Mouse (Mus musculus) limb, embryonic 15.5 days (tissue): ENCODE results near the gene Mapre3. TPM values are rescaled to one million over a fixed set of nuclear protein-coding genes. Genes with fewer than 3 reads are reported as not detected.
"Not testable (repeated sequence)": the region's sequence is repeated elsewhere in the genome, so short reads cannot be mapped to it uniquely, and the experiment has no call there.

Source experiments
- ATAC-seq: fragments of 200-750 bp; cut with Nextera tagmentation; 2 replicates; pipeline ENCODE4 v1.8.0; 2017; ENCODE audit warnings: low read depth, moderate TSS enrichment; ENCODE audit not compliant: insufficient number of reproducible peaks, low FRiP score, low TSS enrichment
- H3K27ac ChIP-seq: fragments of 300-500 bp; sonication (generic); 2 replicates; pipeline ENCODE4 v1.5.1; 2015; ENCODE audit warnings: moderate library complexity, mild to moderate bottlenecking, inconsistent platforms
- H3K27me3 ChIP-seq: fragments of 300-500 bp; sonication (generic); 2 replicates; pipeline ENCODE4 v1.6.1; 2015; ENCODE audit warnings: inconsistent platforms
- H3K36me3 ChIP-seq: fragments of 300-500 bp; sonication (generic); 2 replicates; pipeline ENCODE4 v1.6.1; 2015; ENCODE audit warnings: inconsistent platforms
- H3K4me1 ChIP-seq: fragments of 300-500 bp; sonication (generic); 2 replicates; pipeline ENCODE4 v1.6.1; 2015; ENCODE audit warnings: inconsistent platforms
- H3K4me2 ChIP-seq: fragments of 300-500 bp; sonication (generic); 2 replicates; pipeline ENCODE4 v1.6.1; 2015; ENCODE audit warnings: mild to moderate bottlenecking, inconsistent platforms
- H3K4me3 ChIP-seq: fragments of 300-500 bp; sonication (generic); 2 replicates; pipeline ENCODE4 v1.5.1; 2015; ENCODE audit warnings: mild to moderate bottlenecking, inconsistent platforms
- H3K9ac ChIP-seq: fragments of 300-500 bp; sonication (generic); 2 replicates; pipeline ENCODE4 v1.6.1; 2015; ENCODE audit warnings: inconsistent platforms
- H3K9me3 ChIP-seq: fragments of 300-500 bp; sonication (generic); 2 replicates; pipeline ENCODE4 v1.6.1; 2016; ENCODE audit warnings: inconsistent platforms
- WGBS: fragments of 180-500 bp; shearing (Covaris S2); methylation state at CpG from one replicate; pipeline ENCODE4 v1.1.7; 2015; 5-methylcytosine and 5-hydroxymethylcytosine counted together
- polyA plus RNA-seq: library from polyadenylated mRNA; unstranded; fragments of >200 nt; fragmentation: Nextera tagmentation; extraction: Ambion mirVana; gene quantifications from 2 replicates; pipeline ENCODE4 v1.2.1, GENCODE M21; 2015

Mapre3 gene
- polyA plus RNA-seq, 1 experiment from 2014 or later, result 30.6 TPM

DNA sequence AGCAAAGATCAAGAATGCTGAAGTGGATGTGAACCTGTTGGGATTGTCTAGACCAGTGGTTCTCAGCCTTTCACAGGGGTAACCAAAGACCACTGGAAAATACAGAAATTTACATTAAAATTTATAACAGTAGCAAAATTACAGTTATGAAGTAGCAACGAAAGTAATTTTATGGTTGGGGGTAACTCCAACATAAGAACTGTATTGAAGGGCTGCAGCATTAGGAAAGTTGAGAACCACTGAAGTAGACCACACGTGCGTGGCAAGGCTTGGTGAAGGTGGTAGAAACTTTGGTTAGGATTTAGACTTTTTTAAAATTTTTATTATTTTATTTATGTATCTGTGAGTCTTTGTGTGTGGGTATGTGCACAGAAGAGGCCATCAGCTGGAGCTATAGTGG is 53.3 kb downstream of the Mapre3 start, which contains the start of gene Tmem214:
TSS of gene Tmem214 (plus strand) at position 301 of the 400 bp plus-strand sequence.
- peaks cover 23% of the 10 kb centered on the region for H3K4me1 ChIP-seq
- no peak for ATAC-seq
- H3K9me3 ChIP-seq, result no peaks in the 10 kb centered on the region
- 92% methylated on average over 3 of the region's 3 CpGs for WGBS
- no peak within 1 kb of the TSS for H3K4me2 ChIP-seq
- peak within 1 kb of the TSS; percentile 81 for H3K27ac ChIP-seq
- H3K36me3 ChIP-seq, result peaks cover 31% of the 10 kb centered on the region
- no peak within 1 kb of the TSS for H3K9ac ChIP-seq
- no peaks in the 10 kb centered on the region for H3K27me3 ChIP-seq
- no peak within 1 kb of the TSS for H3K4me3 ChIP-seq

DNA sequence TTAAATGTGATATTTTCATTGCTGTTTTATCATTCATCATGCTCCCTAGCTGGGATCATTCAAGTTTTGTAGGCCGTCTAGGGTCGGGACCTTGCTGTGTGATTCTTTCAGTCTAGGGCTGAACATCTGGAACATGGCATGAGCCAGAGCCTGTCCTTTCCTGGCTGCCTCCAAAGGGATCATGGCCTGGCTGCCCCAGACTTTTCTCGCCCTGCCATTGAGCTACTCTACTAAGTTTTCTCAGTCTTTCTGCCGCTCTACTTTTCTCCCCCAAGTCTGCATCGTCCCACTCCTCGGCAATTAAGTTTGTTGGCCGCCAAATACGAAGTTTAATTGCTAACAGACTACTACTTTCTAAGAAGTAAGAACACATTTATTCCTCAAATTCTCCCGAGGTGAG is 54.5 kb downstream of the Mapre3 start:
- ATAC-seq, result no peak
- Histone ChIP-seq H3K4me2 (peak overlapping the region; percentile 67), H3K4me1 (peaks cover 26% of the 10 kb centered on the region), H3K4me3 (peak overlapping the region; percentile 78), H3K27me3 (no peaks in the 10 kb centered on the region), H3K36me3 (peaks cover 41% of the 10 kb centered on the region), H3K27ac (peak overlapping the region; percentile 81), H3K9me3 (no peaks in the 10 kb centered on the region), H3K9ac (peak overlapping the region; percentile 83)
- 8% methylated on average over 9 of the region's 9 CpGs for WGBS

DNA sequence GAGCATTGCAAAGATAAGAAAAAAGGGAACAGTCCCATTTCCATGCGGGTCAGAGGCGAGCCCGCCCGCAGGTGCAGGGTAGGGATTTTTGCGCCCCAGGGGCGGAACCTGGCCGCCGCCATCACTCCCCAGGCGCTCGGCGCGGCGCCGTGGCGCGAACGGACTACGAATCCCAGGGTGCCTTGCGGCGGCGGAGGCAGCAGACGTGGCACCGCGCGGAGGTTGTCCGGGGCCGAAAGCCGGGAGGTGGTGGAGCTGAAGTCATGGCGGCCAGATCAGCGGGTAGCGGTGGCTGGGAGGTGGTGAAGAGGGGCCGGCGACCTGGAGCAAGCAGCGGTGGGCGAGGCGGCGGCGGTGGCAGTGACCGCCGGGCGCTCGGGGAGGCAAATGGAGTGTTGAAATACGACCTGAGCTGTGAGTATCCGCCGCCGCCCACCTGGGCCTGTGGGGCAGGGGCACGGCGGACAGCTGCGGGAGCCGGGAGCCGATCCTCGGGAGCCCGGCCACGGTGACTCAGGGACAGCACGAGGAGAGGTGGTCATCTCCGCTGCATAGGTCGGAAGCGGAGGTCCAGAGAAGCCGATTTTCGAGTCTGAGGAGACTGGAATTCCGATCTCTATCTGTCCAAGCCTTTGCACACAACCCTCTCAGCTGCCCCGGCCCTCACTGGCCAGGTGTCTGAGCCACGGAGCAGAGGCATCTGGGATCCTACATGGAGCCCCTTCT is 55.1 kb downstream of the Mapre3 start:
- Histone ChIP-seq H3K4me3 (peak overlapping the region; percentile 78), H3K9me3 (no peaks in the 10 kb centered on the region), H3K4me1 (peaks cover 26% of the 10 kb centered on the region), H3K9ac (peak overlapping the region; percentile 83), H3K36me3 (peaks cover 47% of the 10 kb centered on the region), H3K27me3 (no peaks in the 10 kb centered on the region), H3K27ac (peak overlapping the region; percentile 81), H3K4me2 (peak overlapping the region; percentile 67)
- peak; percentile 88 for ATAC-seq
- WGBS, result under 1% methylated on average over 63 of the region's 63 CpGs

DNA sequence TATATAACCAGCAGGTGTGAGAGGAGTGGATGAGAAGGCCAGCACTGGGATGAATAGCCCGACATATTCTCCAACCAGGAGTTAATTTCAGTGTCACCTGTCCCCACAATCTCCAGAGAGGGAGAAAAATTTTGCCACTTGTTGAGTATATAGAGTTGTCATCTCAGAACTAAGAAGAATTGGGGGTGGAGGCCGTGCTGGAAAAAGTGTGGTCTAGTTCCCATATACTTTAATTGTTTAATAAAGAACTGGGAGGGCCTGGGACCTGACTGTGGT is 55.6 kb downstream of the Mapre3 start:
- Histone ChIP-seq H3K36me3 (peaks cover 48% of the 10 kb centered on the region), H3K4me2 (peak overlapping the region; percentile 67), H3K27me3 (no peaks in the 10 kb centered on the region), H3K9me3 (no peaks in the 10 kb centered on the region), H3K27ac (peak overlapping the region; percentile 81), H3K4me1 (peaks cover 26% of the 10 kb centered on the region), H3K9ac (peak overlapping the region; percentile 83), H3K4me3 (peak overlapping the region; percentile 78)
- no peak for ATAC-seq
- WGBS, result 11% methylated on average over 2 of the region's 2 CpGs

DNA sequence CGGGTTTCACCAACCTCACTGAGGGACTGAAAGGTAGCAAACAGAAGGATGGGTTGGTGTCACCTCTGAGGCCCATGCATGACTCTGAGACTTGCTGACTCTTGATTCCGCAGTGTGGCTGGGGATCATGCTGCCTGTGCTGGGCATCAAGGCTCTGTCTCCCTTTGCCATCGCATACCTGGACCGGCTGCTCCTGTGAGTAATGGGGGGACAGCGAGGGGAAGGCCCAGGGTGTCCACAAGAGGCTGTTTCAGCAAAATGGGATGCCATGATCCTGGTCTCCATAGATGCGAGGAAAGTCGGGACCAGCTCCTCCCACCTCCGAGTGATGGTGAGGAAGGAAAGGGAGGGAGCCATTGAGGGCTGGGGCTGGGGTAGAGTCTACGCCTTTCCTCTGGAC is 58.1 kb downstream of the Mapre3 start:
- H3K4me2 ChIP-seq, result no peak overlapping the region
- no peak overlapping the region for H3K9ac ChIP-seq
- H3K27ac ChIP-seq, result no peak overlapping the region
- peaks cover 33% of the 10 kb centered on the region for H3K4me1 ChIP-seq
- WGBS, result 95% methylated on average over 9 of the region's 9 CpGs
- no peak for ATAC-seq
- H3K36me3 ChIP-seq, result peaks cover 65% of the 10 kb centered on the region
- no peaks in the 10 kb centered on the region for H3K9me3 ChIP-seq
- no peaks in the 10 kb centered on the region for H3K27me3 ChIP-seq
- no peak overlapping the region for H3K4me3 ChIP-seq

DNA sequence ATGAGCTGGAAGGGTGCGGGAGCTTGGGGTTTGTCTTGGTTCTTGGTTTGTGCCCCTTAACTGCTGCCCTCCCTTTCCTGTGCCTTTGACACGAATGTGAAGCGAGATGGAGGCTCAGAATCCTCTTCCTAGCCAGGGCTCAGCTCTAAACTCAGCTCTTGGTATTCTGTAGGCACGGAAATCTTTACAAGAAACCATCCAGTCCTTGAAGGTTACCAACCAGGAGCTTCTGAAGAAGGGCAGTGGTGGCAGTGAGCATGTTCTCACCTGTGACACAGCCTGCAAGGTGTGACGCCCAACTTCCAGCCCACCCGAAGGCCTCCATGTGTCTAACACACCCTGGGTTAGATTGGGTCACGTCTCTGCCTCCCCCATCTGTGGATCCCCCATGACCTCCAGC is 59.9 kb downstream of the Mapre3 start:
- peaks cover 71% of the 10 kb centered on the region for H3K36me3 ChIP-seq
- peaks cover 36% of the 10 kb centered on the region for H3K4me1 ChIP-seq
- H3K4me2 ChIP-seq, result no peak overlapping the region
- H3K27me3 ChIP-seq, result no peaks in the 10 kb centered on the region
- H3K9me3 ChIP-seq, result no peaks in the 10 kb centered on the region
- no peak overlapping the region for H3K27ac ChIP-seq
- no peak for ATAC-seq
- WGBS, result 88% methylated on average over 7 of the region's 7 CpGs
- H3K9ac ChIP-seq, result no peak overlapping the region
- H3K4me3 ChIP-seq, result no peak overlapping the region

DNA sequence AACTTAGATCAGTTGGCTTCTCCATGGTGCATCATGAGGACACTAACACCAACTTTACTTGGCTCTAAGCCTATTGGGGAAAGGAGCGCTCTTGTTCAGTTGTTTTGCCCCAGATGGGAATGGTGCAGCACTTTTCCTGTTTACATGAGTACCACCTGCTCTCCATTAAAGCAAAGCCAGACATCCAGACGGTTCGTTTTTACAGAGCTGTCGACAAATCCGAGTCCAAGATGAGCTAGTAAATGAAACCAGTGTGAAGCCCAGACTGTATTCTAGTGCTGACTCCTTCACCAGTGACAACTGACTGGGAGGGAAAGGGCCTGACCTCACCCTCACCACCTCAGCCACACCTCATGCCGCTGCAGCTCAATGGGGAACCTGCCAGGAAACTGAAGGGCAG is 64.2 kb downstream of the Mapre3 start:
- no peaks in the 10 kb centered on the region for H3K27me3 ChIP-seq
- ATAC-seq, result no peak; the same call in 1 of the 2 replicates
- peaks cover 45% of the 10 kb centered on the region for H3K36me3 ChIP-seq
- H3K9me3 ChIP-seq, result no peaks in the 10 kb centered on the region
- no peak overlapping the region for H3K4me3 ChIP-seq
- H3K4me1 ChIP-seq, result peaks cover 13% of the 10 kb centered on the region
- 22% methylated on average over 6 of the region's 6 CpGs for WGBS
- H3K27ac ChIP-seq, result no peak overlapping the region
- H3K9ac ChIP-seq, result no peak overlapping the region
- H3K4me2 ChIP-seq, result no peak overlapping the region

DNA sequence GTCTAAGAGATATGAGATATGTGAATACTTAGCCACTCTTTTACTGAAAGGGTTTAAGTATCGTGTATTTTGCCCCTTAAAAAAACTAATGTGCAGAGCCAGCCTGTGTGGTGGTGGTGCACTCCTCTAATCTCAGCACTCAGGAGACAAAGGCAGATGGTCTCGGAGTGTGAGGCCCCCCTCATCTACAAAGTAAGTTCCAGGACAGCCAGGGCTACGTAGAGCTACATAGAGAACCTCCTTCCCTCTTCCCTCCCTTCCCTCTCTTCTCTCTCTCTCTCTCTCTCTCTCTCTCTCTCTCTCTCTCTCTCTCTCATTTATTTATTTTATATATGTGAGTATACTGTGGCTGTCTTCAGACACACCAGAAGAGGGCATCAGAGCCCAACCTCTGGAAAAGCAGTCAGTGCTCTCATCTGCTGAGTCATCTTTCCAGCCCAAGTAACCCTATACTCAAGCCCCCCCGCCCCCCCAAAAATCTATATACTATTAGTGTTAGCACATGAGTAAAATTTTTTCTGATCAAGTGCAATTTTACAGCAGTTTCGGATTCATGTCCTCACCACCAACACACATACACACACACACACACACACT is 65.0 kb downstream of the Mapre3 start:
- no peak overlapping the region for H3K27ac ChIP-seq
- H3K4me1 ChIP-seq, result peaks cover 13% of the 10 kb centered on the region
- no peak for ATAC-seq
- H3K36me3 ChIP-seq, result peaks cover 37% of the 10 kb centered on the region
- no peak overlapping the region for H3K4me3 ChIP-seq
- H3K4me2 ChIP-seq, result no peak overlapping the region
- no peak overlapping the region for H3K9ac ChIP-seq
- no peaks in the 10 kb centered on the region for H3K27me3 ChIP-seq
- 70% methylated on average over 5 of the region's 5 CpGs for WGBS
- no peaks in the 10 kb centered on the region for H3K9me3 ChIP-seq

DNA sequence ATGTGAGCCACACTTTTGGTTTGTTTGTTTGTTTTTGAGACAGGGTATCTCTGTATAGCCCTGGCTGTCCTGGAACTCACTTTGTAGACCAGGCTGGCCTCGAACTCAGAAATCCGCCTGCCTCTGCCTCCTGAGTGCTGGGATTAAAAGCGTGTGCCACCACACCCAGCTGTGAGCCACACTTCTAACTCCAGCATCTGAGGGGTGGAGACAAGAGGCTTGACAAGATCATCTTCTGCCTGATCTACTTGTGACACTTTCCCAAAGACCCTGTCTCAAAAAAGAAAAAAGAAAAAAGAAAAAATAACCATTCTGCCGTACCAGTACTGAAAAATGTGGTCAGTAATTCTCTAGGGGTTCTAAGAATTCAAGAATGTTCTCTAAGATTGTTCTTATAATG is 67.4 kb downstream of the Mapre3 start:
- not testable (repeated sequence) for H3K4me3 ChIP-seq, H3K27me3 ChIP-seq, H3K4me2 ChIP-seq, ATAC-seq, H3K27ac ChIP-seq, H3K9me3 ChIP-seq, H3K9ac ChIP-seq
- 84% methylated on average over 4 of the region's 4 CpGs for WGBS
- Histone ChIP-seq H3K4me1 (peaks cover 14% of the 10 kb centered on the region), H3K36me3 (peaks cover 13% of the 10 kb centered on the region)

DNA sequence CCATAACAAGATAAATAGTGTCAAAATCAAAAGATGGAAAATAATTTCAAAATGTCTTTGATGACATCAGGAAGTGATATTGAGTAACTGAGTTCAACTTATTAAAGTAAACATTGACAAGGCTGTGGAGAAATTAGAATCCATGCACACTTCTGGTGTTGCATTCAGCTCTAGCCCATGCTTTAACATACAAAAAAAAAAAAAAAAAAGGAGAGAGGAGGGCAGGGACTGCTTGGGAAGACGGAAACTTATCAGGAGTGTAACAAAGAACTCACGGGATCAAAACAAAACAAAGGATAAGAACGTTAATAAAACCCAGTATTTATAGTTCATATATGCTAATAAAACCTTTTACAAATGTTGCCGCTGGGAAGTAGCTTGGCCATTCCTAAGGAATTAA is 71.8 kb downstream of the Mapre3 start:
- 34% methylated on average over 4 of the region's 4 CpGs for WGBS
- peaks cover 4% of the 10 kb centered on the region; the same call in 1 of the 2 replicates for H3K36me3 ChIP-seq
- no peak overlapping the region for H3K9ac ChIP-seq
- no peak for ATAC-seq
- H3K4me3 ChIP-seq, result 0 out of 2 replicates have a peak overlapping the region, but pooled peaks have one; percentile 81
- peak overlapping the region; percentile 72; the same call in 1 of the 2 replicates for H3K4me2 ChIP-seq
- H3K27ac ChIP-seq, result no peak overlapping the region
- H3K9me3 ChIP-seq, result no peaks in the 10 kb centered on the region
- peaks cover 20% of the 10 kb centered on the region for H3K4me1 ChIP-seq
- no peaks in the 10 kb centered on the region for H3K27me3 ChIP-seq

DNA sequence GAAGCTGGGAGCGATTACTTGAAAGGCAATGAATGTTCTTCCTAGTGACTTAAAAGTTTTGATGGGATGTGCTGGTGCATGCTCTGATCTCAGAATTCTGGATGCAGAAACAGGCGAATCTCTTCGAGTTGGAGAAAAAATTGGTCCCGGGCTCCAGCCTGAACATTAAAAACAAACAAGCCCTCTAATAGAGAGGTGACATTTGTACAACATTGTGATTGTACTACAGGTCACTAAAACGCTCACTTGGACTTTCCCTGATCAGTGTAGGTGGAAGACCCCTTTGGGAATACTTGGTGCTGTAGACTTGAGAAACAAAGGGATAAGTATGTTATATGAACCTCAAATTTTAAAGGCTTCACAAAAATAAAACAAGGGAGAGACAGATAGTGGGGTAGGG is 72.3 kb downstream of the Mapre3 start:
- Histone ChIP-seq H3K9ac (peak overlapping the region; percentile 65; the same call in 1 of the 2 replicates), H3K27me3 (no peaks in the 10 kb centered on the region), H3K36me3 (peaks cover 8% of the 10 kb centered on the region), H3K4me2 (peak overlapping the region; percentile 72), H3K4me1 (peaks cover 20% of the 10 kb centered on the region), H3K4me3 (peak overlapping the region; percentile 81), H3K27ac (peak overlapping the region; percentile 99), H3K9me3 (no peaks in the 10 kb centered on the region)
- ATAC-seq, result no peak
- 29% methylated on average over 5 of the region's 5 CpGs for whole genome bisulfite sequencing

DNA sequence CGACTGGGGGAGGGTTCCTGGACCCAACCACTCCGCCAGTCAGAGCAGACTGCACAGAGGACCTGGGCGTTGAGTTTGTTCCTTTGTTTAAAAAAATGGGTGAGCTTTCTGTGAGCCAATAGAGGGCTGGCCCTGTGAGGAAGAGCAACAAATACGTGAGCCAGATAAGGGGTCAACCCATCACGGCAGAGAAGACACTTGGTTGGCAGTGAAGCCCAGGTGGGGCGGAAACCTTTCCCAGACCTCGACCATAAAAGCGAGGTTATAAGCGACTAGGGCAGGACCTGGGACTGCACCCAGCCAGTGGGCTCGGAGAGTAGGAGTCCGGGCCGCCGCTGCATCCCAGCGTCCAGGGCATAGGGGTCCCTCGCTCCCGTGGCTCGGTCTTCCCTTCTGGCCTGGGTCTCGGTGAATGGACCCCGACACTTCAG is 72.9 kb downstream of the Mapre3 start:
- Histone ChIP-seq H3K27me3 (no peaks in the 10 kb centered on the region), H3K27ac (peak overlapping the region; percentile 99), H3K4me2 (peak overlapping the region; percentile 72), H3K4me1 (peaks cover 20% of the 10 kb centered on the region), H3K4me3 (peak overlapping the region; percentile 81), H3K9ac (peak overlapping the region; percentile 65), H3K9me3 (no peaks in the 10 kb centered on the region), H3K36me3 (peaks cover 14% of the 10 kb centered on the region)
- WGBS, result under 1% methylated on average over 19 of the region's 19 CpGs
- no peak for ATAC-seq
